Mouse (Mus musculus): ENCODE measurements around the gene Slfn14.

DNA sequence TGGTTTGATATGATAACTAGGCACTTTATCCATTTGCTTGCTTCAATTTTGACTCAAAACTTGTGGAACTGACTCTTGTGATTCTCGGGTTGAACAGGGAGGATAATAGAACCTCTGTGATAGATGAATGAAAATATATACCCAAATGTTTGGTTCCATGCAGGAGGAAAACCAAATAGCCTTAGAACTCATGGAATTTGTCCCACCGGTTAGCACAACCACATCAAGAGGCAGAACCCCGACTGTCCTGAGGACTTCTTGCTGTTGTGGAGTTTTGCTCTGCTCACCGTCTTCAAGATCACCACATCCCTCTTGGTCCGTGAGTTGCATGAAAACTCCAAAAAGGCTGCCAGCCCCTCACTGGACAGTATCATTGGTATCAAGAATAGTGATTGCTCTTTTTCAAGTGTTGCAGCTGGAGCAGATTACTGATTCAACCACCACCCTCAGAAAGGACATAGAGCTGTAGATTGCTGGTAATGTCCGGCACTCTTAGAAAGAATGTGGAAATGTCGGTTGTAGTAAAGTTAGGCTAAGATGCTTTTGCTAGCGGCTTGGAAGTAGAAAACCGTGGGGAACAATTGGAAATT is 61.1 kb downstream of the Slfn14 start:
- TF ChIP-seq GATA1 (IDR thresholded peaks at IDR 0.05; ENCODE audit: borderline replicate concordance, low read length) (no peak), FLI1 (IDR thresholded peaks at IDR 0.05; ENCODE audit: low read length) (no peak)

All from megakaryocyte, embryonic 14.5 days (primary cell).